Mouse (Mus musculus): ENCODE results near the gene H2afv. TPM values are rescaled to one million over a fixed set of nuclear protein-coding genes. Genes with fewer than 3 reads are reported as not detected.
"Not testable (repeated sequence)": the region's sequence is repeated elsewhere in the genome, so short reads cannot be mapped to it uniquely, and the experiment has no call there.

H2afv gene
- polyA plus RNA-seq, 1 experiment from 2014 or later, result 346 TPM

DNA sequence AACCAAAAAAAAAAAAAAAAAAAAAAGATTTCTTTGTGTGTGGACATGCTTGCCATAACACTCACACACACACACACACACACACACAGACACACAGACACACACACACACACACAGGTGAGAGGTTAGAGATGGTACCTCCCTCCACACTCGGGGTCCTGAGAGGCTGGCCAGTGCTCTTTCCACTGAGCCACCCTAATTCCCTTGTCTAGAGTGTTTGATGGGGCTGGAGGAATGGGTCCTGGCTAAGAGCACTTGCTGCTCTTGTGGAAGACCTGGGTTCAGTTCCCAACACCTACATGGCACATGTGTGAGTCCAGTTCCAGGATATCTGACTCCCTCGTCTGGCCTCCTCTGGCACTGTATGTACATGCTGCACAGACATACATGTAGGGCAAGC is 6.6 kb downstream of the H2afv start:
- no peak for TF ChIP-seq CTCF (IDR thresholded peaks at IDR 0.05; ENCODE audit: low read depth)
- no peak overlapping the region for H3K4me3 ChIP-seq (ENCODE audit: low read depth, low read length)
- H3K27ac ChIP-seq (ENCODE audit: low read depth, low read length), result no peak overlapping the region
- ATAC-seq, result no peak
- H3K4me2 ChIP-seq (replicated peaks; ENCODE audit: low read depth), result no peak overlapping the region
- H3K36me3 ChIP-seq (ENCODE audit: control insufficient read depth, insufficient read depth), result peaks cover 44% of the 10 kb centered on the region
- WGBS, result 96% methylated on average over 2 of the region's 2 CpGs
- no peaks in the 10 kb centered on the region for H3K4me1 ChIP-seq (replicated peaks; ENCODE audit: control insufficient read depth, insufficient read depth, low read length)
- H3K9ac ChIP-seq (ENCODE audit: low read depth, low read length), result no peak overlapping the region
- H3K9me3 ChIP-seq (ENCODE audit: control insufficient read depth), result no peaks in the 10 kb centered on the region
- H3K27me3 ChIP-seq (replicated peaks; ENCODE audit: control insufficient read depth, insufficient read depth, low read length), result no peaks in the 10 kb centered on the region

DNA sequence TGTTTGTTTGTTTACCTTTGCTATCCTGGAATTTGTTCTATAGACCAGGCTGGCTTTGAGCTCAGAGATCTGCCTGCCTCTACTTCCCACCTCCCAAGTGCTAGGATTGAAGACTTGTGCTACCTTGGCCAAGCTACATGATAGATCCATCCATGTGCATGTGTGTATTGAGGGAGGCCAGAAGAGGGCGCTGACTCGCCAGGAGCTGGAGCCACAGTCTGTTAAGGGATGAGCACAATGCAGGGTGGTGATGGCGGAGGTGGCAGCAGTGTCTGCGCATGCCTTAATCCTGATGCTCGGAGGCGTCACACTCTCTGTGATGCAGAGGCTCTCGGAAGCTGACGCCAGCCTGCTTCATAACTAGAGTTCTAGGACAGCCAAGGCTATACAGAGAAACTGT is 7.8 kb downstream of the H2afv start:
- Histone ChIP-seq H3K4me3 (ENCODE audit: low read depth, low read length) (no peak overlapping the region), H3K36me3 (ENCODE audit: control insufficient read depth, insufficient read depth) (peaks cover 55% of the 10 kb centered on the region), H3K9ac (ENCODE audit: low read depth, low read length) (no peak overlapping the region), H3K9me3 (ENCODE audit: control insufficient read depth) (no peaks in the 10 kb centered on the region), H3K4me2 (replicated peaks; ENCODE audit: low read depth) (no peak overlapping the region), H3K4me1 (replicated peaks; ENCODE audit: control insufficient read depth, insufficient read depth, low read length) (no peaks in the 10 kb centered on the region), H3K27me3 (replicated peaks; ENCODE audit: control insufficient read depth, insufficient read depth, low read length) (no peaks in the 10 kb centered on the region), H3K27ac (ENCODE audit: low read depth, low read length) (no peak overlapping the region)
- TF ChIP-seq CTCF (IDR thresholded peaks at IDR 0.05; ENCODE audit: low read depth), result peak; percentile 88
- WGBS, result 77% methylated on average over 8 of the region's 8 CpGs
- ATAC-seq, result 0 out of 2 replicates have a peak, but pooled peaks have one; percentile 38

DNA sequence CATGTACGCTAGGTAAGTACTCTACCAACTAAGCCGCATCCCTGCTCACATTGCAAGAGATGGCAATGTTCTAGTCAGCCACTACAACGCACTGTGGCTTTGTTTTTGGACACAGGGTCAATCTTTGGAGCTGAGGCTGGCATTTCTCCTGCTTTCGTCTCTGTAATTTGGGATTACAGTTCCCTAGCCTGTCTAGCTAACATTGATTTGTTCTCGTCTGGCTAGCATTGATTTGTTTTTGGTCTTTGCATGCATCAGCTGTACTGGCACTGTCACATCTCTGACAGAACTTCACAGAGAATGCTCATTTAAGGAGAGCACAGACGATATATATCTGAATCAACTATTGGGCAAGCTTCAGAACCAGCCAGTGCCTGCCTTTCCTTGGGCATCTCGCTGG is 14.1 kb downstream of the H2afv start:
- H3K36me3 ChIP-seq (ENCODE audit: control insufficient read depth, insufficient read depth), result peaks cover 83% of the 10 kb centered on the region
- H3K9ac ChIP-seq (ENCODE audit: low read depth, low read length), result no peak overlapping the region
- no peaks in the 10 kb centered on the region for H3K9me3 ChIP-seq (ENCODE audit: control insufficient read depth)
- no peaks in the 10 kb centered on the region for H3K27me3 ChIP-seq (replicated peaks; ENCODE audit: control insufficient read depth, insufficient read depth, low read length)
- TF ChIP-seq CTCF (IDR thresholded peaks at IDR 0.05; ENCODE audit: low read depth), result no peak
- WGBS, result 94% methylated on average over 7 of the region's 7 CpGs
- no peaks in the 10 kb centered on the region for H3K4me1 ChIP-seq (replicated peaks; ENCODE audit: control insufficient read depth, insufficient read depth, low read length)
- ATAC-seq, result no peak
- H3K4me3 ChIP-seq (ENCODE audit: low read depth, low read length), result no peak overlapping the region
- H3K27ac ChIP-seq (ENCODE audit: low read depth, low read length), result no peak overlapping the region
- no peak overlapping the region for H3K4me2 ChIP-seq (replicated peaks; ENCODE audit: low read depth)

DNA sequence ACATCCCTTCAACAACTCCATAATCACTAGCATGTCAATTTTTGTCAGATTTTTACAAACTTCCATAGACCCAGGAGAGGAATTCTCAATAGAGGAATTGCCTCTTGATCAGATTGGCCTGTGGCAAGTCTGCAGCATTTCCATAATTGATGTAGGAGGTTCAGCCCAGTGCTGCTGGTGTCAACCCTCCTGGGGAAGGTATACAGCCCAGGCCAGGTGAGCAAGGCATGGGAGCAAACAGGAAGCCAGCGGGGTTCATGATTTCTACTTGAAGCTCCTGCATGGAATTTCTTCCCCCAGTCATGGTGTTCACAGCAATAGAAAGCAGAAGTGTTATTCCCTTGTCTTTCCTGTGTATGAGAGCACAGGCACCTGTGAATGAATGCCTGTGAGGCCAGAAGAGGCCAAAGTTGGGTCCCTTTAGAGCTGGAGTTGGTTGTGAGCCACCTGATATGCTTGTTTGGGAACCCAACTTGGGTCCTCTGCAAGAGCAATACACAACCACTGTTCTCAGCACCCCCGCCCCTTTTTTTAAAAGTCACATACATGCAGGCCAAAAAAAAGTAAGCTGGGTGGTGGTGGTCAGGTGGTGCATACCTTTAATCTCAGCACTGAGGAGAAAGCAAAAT is 23.4 kb downstream of the H2afv start:
- no peaks in the 10 kb centered on the region for H3K9me3 ChIP-seq (ENCODE audit: control insufficient read depth)
- no peak overlapping the region for H3K4me3 ChIP-seq (ENCODE audit: low read depth, low read length)
- no peak for TF ChIP-seq CTCF (IDR thresholded peaks at IDR 0.05; ENCODE audit: low read depth)
- ATAC-seq, result no peak
- H3K27me3 ChIP-seq (replicated peaks; ENCODE audit: control insufficient read depth, insufficient read depth, low read length), result no peaks in the 10 kb centered on the region
- no peaks in the 10 kb centered on the region for H3K4me1 ChIP-seq (replicated peaks; ENCODE audit: control insufficient read depth, insufficient read depth, low read length)
- H3K27ac ChIP-seq (ENCODE audit: low read depth, low read length), result no peak overlapping the region
- 78% methylated on average over 2 of the region's 2 CpGs for WGBS
- H3K9ac ChIP-seq (ENCODE audit: low read depth, low read length), result no peak overlapping the region
- H3K4me2 ChIP-seq (replicated peaks; ENCODE audit: low read depth), result no peak overlapping the region
- peaks cover 54% of the 10 kb centered on the region for H3K36me3 ChIP-seq (ENCODE audit: control insufficient read depth, insufficient read depth)

DNA sequence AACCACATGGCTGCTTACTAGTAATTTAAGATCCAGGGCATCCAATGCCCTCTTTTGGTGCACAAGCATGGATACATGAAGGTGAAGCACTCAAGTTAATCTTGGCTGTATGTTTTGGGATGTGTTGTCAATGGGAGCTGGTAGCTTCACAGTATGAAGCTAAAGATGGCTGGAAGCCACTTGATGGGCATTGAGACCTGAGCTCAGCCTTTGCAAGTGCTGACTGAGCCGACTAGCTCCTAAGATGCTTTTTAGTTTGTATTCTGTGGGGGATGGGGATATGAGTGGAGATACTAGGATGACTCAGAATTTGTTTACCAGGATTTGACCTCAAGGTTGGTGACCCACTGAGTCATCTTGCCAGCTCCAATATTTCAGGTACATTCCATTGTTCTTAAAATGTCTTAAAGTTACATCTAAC is 23.9 kb downstream of the H2afv start:
- Histone ChIP-seq H3K4me2 (replicated peaks; ENCODE audit: low read depth) (no peak overlapping the region), H3K9ac (ENCODE audit: low read depth, low read length) (no peak overlapping the region), H3K9me3 (ENCODE audit: control insufficient read depth) (no peaks in the 10 kb centered on the region), H3K4me1 (replicated peaks; ENCODE audit: control insufficient read depth, insufficient read depth, low read length) (no peaks in the 10 kb centered on the region), H3K27ac (ENCODE audit: low read depth, low read length) (no peak overlapping the region; the same call in 1 of the 2 replicates), H3K36me3 (ENCODE audit: control insufficient read depth, insufficient read depth) (peaks cover 51% of the 10 kb centered on the region), H3K27me3 (replicated peaks; ENCODE audit: control insufficient read depth, insufficient read depth, low read length) (no peaks in the 10 kb centered on the region), H3K4me3 (ENCODE audit: low read depth, low read length) (no peak overlapping the region)
- no peak for ATAC-seq
- WGBS, result 10% methylated on average over 1 of the region's 1 CpGs
- no peak for TF ChIP-seq CTCF (IDR thresholded peaks at IDR 0.05; ENCODE audit: low read depth)

DNA sequence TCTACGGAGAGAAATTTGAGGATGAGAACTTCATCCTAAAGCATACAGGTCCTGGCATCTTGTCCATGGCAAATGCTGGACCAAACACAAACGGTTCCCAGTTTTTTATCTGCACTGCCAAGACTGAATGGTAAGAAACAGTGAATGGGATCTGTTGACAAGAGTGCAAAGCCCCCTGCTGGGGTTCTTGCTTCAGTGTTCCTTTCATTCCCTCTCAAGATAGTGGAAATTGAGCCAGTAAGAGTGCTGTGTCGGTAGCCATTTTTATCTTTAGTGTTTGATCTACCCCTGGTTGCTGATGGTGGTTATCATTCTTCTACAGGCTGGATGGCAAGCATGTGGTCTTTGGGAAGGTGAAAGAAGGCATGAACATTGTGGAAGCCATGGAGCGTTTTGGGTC is 25.1 kb downstream of the H2afv start:
- WGBS, result 60% methylated on average over 3 of the region's 4 CpGs
- H3K9me3 ChIP-seq (ENCODE audit: control insufficient read depth); H3K27me3 ChIP-seq (replicated peaks; ENCODE audit: control insufficient read depth, insufficient read depth, low read length): not testable (repeated sequence)

DNA sequence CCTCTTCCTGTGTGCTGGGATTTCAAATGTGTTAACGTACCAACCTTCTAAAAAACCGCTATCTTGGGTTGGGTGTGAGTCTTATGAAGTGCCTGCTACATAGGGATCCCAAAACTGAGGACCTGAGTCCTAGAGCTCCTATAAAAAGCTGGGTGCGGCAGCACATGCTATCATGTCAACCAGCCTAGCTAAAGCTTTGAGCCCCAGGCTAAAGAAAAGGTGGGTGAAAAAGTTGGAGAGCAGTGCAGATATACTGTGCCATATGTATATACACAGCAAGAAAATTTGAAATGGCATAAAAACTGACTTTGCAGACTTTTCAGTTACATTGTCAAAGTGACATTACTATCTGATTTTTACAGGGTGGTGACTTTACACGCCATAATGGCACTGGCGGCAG is 25.5 kb downstream of the H2afv start:
- Histone ChIP-seq H3K4me3 (ENCODE audit: low read depth, low read length) (no peak overlapping the region), H3K4me1 (replicated peaks; ENCODE audit: control insufficient read depth, insufficient read depth, low read length) (no peaks in the 10 kb centered on the region), H3K27ac (ENCODE audit: low read depth, low read length) (no peak overlapping the region), H3K36me3 (ENCODE audit: control insufficient read depth, insufficient read depth) (peaks cover 42% of the 10 kb centered on the region), H3K9me3 (ENCODE audit: control insufficient read depth) (no peaks in the 10 kb centered on the region), H3K9ac (ENCODE audit: low read depth, low read length) (no peak overlapping the region), H3K4me2 (replicated peaks; ENCODE audit: low read depth) (no peak overlapping the region), H3K27me3 (replicated peaks; ENCODE audit: control insufficient read depth, insufficient read depth, low read length) (no peaks in the 10 kb centered on the region)
- WGBS, result 71% methylated on average over 5 of the region's 5 CpGs
- TF ChIP-seq CTCF (IDR thresholded peaks at IDR 0.05; ENCODE audit: low read depth), result no peak
- no peak for ATAC-seq

More for the DNA sequence above, 25.1 kb downstream of the H2afv start:
- H3K4me3 ChIP-seq (ENCODE audit: low read depth, low read length); H3K9ac ChIP-seq (ENCODE audit: low read depth, low read length); H3K4me2 ChIP-seq (replicated peaks; ENCODE audit: low read depth); H3K27ac ChIP-seq (ENCODE audit: low read depth, low read length); H3K4me1 ChIP-seq (replicated peaks; ENCODE audit: control insufficient read depth, insufficient read depth, low read length); ATAC-seq: not testable (repeated sequence)
- peaks cover 42% of the 10 kb centered on the region for H3K36me3 ChIP-seq (ENCODE audit: control insufficient read depth, insufficient read depth)

Data from intestine, postnatal 0 days (tissue).